Mouse (Mus musculus): Measurements from ENCODE around the gene Zfp1.
A peak's percentile ranks its signal among the peaks of the same experiment; 100 is the strongest.

The Zfp1 gene

GRCm38 (mm10) chr8:111678111-111678510, 34.9 kb downstream of the Zfp1 start:
- DNase-seq (ENCODE audit: low spot score in 2 of 2): peak; percentile 29 to 43

- no peak for DNase-seq (ENCODE audit: low spot score in 2 of 2)
Observed at GRCm38 (mm10) chr8:111678848-111679247, 35.6 kb downstream of the Zfp1 start.

- DNase-seq (ENCODE audit: low spot score in 2 of 2): no peak
Observed at GRCm38 (mm10) chr8:111680423-111681028, 37.3 kb downstream of the Zfp1 start.

GRCm38 (mm10) chr8:111681153-111681552, 38.0 kb downstream of the Zfp1 start:
- DNase-seq (ENCODE audit: low spot score in 2 of 2): no peak

GRCm38 (mm10) chr8:111682521-111682920, 39.3 kb downstream of the Zfp1 start:
- no peak for DNase-seq (ENCODE audit: low spot score in 2 of 2)

GRCm38 (mm10) chr8:111686881-111687280, 43.7 kb downstream of the Zfp1 start:
- no peak for DNase-seq (ENCODE audit: low spot score in 2 of 2)

GRCm38 (mm10) chr8:111690960-111691445, 47.8 kb downstream of the Zfp1 start, which contains the start of gene Ctrb1:
TSS of gene Ctrb1 (minus strand) at chr8:111691010.
- DNase-seq (ENCODE audit: low spot score in 2 of 2): no peak

- no peak for DNase-seq (ENCODE audit: low spot score in 2 of 2)
Observed at GRCm38 (mm10) chr8:111693261-111693741, 50.1 kb downstream of the Zfp1 start.

GRCm38 (mm10) chr8:111695441-111695840, 52.2 kb downstream of the Zfp1 start:
- no peak for DNase-seq (ENCODE audit: low spot score in 2 of 2)

GRCm38 (mm10) chr8:111697655-111698054, 54.5 kb downstream of the Zfp1 start:
- no peak for DNase-seq (ENCODE audit: low spot score in 2 of 2)

GRCm38 (mm10) chr8:111699035-111699434, 55.8 kb downstream of the Zfp1 start:
- no peak for DNase-seq (ENCODE audit: low spot score in 2 of 2)

GRCm38 (mm10) chr8:111700201-111700600, 57.0 kb downstream of the Zfp1 start:
- DNase-seq (ENCODE audit: low spot score in 2 of 2): no peak

GRCm38 (mm10) chr8:111700740-111701139, 57.5 kb downstream of the Zfp1 start:
- DNase-seq (ENCODE audit: low spot score in 2 of 2): no peak

- no peak for DNase-seq (ENCODE audit: low spot score in 2 of 2)
Observed at GRCm38 (mm10) chr8:111701380-111701779, 58.2 kb downstream of the Zfp1 start.

GRCm38 (mm10) chr8:111704585-111704984, 61.4 kb downstream of the Zfp1 start:
- no peak for DNase-seq (ENCODE audit: low spot score in 2 of 2)

- no peak for DNase-seq (ENCODE audit: low spot score in 2 of 2)
Observed at GRCm38 (mm10) chr8:111705222-111705621, 62.0 kb downstream of the Zfp1 start.

GRCm38 (mm10) chr8:111705699-111706098, 62.5 kb downstream of the Zfp1 start:
- DNase-seq (ENCODE audit: low spot score in 2 of 2): no peak

- DNase-seq (ENCODE audit: low spot score in 2 of 2): no peak
Observed at GRCm38 (mm10) chr8:111708265-111708664, 65.1 kb downstream of the Zfp1 start.

GRCm38 (mm10) chr8:111709223-111709622, 66.0 kb downstream of the Zfp1 start:
- no peak for DNase-seq (ENCODE audit: low spot score in 2 of 2)

- no peak for DNase-seq (ENCODE audit: low spot score in 2 of 2)
Observed at GRCm38 (mm10) chr8:111710777-111711485, 67.7 kb downstream of the Zfp1 start.

GRCm38 (mm10) chr8:111712135-111712534, 68.9 kb downstream of the Zfp1 start:
- no peak for DNase-seq (ENCODE audit: low spot score in 2 of 2)

GRCm38 (mm10) chr8:111712588-111712987, 69.4 kb downstream of the Zfp1 start:
- peak; percentile 40 to 50 for DNase-seq (ENCODE audit: low spot score in 2 of 2)

- no peak for DNase-seq (ENCODE audit: low spot score in 2 of 2)
Observed at GRCm38 (mm10) chr8:111713291-111713690, 70.1 kb downstream of the Zfp1 start.

All from spleen, postnatal 36 days (tissue).